14 mouse cellular contexts compared by ENCODE assay signal in genomic region chr19:55513941-55514340, GRCm38 (mm10).
"Had no signal": no experiment of that assay in that cellular context is flagged by ENCODE, and none has a peak within 500 bp of the region (broad histone marks: within the 10 kb centered on the region; RNA-seq: fewer than 3 reads in every experiment).

No protein-coding gene starts in this region.

- ATAC-seq: midbrain, embryonic 15.5 days had no signal

- H3K9ac ChIP-seq: lung, embryonic 14.5 days; midbrain, embryonic 12.5 days; midbrain, embryonic 15.5 days; neural tube, embryonic 12.5 days; stomach, embryonic 15.5 days had no signal

- H3K9me3 ChIP-seq: midbrain, embryonic 10.5 days; midbrain, embryonic 12.5 days; midbrain, embryonic 15.5 days; neural tube, embryonic 12.5 days; stomach, embryonic 15.5 days had no signal

- H3K4me2 ChIP-seq: lung, embryonic 14.5 days; midbrain, embryonic 12.5 days; midbrain, embryonic 15.5 days; neural tube, embryonic 12.5 days; stomach, embryonic 15.5 days had no signal

- H3K4me3 ChIP-seq: midbrain, embryonic 10.5 days; midbrain, embryonic 12.5 days; midbrain, embryonic 15.5 days; neural tube, embryonic 12.5 days; stomach, embryonic 15.5 days had no signal

- DNase-seq: lung, adult 18-20 months; lung, embryonic 14.5 days; lung, postnatal 14 days; lung, postnatal 4 days; right cerebral cortex, postnatal 14 days; thymus, adult 2 months; thymus, postnatal 14 days; thymus, postnatal 36 days had no signal

- H3K27me3 ChIP-seq: midbrain, embryonic 12.5 days; midbrain, embryonic 15.5 days; neural tube, embryonic 12.5 days; stomach, embryonic 15.5 days had no signal

- H3K36me3 ChIP-seq: midbrain, embryonic 10.5 days; midbrain, embryonic 12.5 days; midbrain, embryonic 15.5 days; neural tube, embryonic 12.5 days; stomach, embryonic 15.5 days had no signal

- H3K27ac ChIP-seq: midbrain, embryonic 10.5 days; midbrain, embryonic 12.5 days; midbrain, embryonic 15.5 days; neural tube, embryonic 12.5 days; stomach, embryonic 15.5 days; stomach, postnatal 0 days had no signal

- H3K4me1 ChIP-seq: midbrain, embryonic 10.5 days; midbrain, embryonic 12.5 days; midbrain, embryonic 15.5 days; neural tube, embryonic 12.5 days; stomach, embryonic 15.5 days had no signal
